Mouse (Mus musculus): ENCODE data around the gene Bhlha9. TPM values are rescaled to one million over a fixed set of nuclear protein-coding genes. Genes with fewer than 3 reads are reported as not detected.
"Not testable (repeated sequence)": the region's sequence is repeated elsewhere in the genome, so short reads cannot be mapped to it uniquely, and the experiment has no call there.

Gene Bhlha9
- polyA plus RNA-seq, 1 experiment from 2014 or later, result 0.16 TPM

GRCm38 (mm10) chr11:76672561-76673384 is 503 bp downstream of the Bhlha9 start:
- H3K36me3 ChIP-seq (ENCODE audit: insufficient read depth, low read length), result no peaks in the 10 kb centered on the region
- H3K4me2 ChIP-seq (ENCODE audit: low read length), result peak overlapping the region; percentile 59
- no peak for ATAC-seq (replicated peaks; ENCODE audit: low FRiP score, low read depth)
- H3K9ac ChIP-seq (ENCODE audit: low read depth, low read length), result 0 out of 2 replicates have a peak overlapping the region, but pooled peaks have one; percentile 41
- no peaks in the 10 kb centered on the region for H3K9me3 ChIP-seq (replicated peaks; ENCODE audit: low read length)
- 3% methylated on average over 62 of the region's 64 CpGs for WGBS
- peaks cover 8% of the 10 kb centered on the region; the same call in 1 of the 2 replicates for H3K4me1 ChIP-seq (replicated peaks; ENCODE audit: insufficient read depth, low read length)
- peak overlapping the region; percentile 28 for H3K4me3 ChIP-seq (replicated peaks; ENCODE audit: low read depth, low read length)
- no peak for DNase-seq (ENCODE audit: low spot score)
- H3K27me3 ChIP-seq (ENCODE audit: insufficient read depth, low read length), result peaks cover 35% of the 10 kb centered on the region
- no peak for TF ChIP-seq CTCF (IDR thresholded peaks at IDR 0.05; ENCODE audit: low read depth)
- H3K27ac ChIP-seq, result no peak overlapping the region

GRCm38 (mm10) chr11:76674199-76674598 is 1.9 kb downstream of the Bhlha9 start:
- no peak overlapping the region for H3K9ac ChIP-seq (ENCODE audit: low read depth, low read length)
- no peaks in the 10 kb centered on the region for H3K36me3 ChIP-seq (ENCODE audit: insufficient read depth, low read length)
- no peak overlapping the region for H3K4me3 ChIP-seq (replicated peaks; ENCODE audit: low read depth, low read length)
- H3K4me2 ChIP-seq (ENCODE audit: low read length), result no peak overlapping the region
- H3K4me1 ChIP-seq (replicated peaks; ENCODE audit: insufficient read depth, low read length), result peaks cover 8% of the 10 kb centered on the region; the same call in 1 of the 2 replicates
- WGBS, result 53% methylated on average over 8 of the region's 8 CpGs
- peaks cover 35% of the 10 kb centered on the region for H3K27me3 ChIP-seq (ENCODE audit: insufficient read depth, low read length)
- no peak overlapping the region for H3K27ac ChIP-seq
- ATAC-seq (replicated peaks; ENCODE audit: low FRiP score, low read depth) (no peak), DNase-seq (ENCODE audit: low spot score) (no peak)
- TF ChIP-seq CTCF (IDR thresholded peaks at IDR 0.05; ENCODE audit: low read depth), result no peak
- H3K9me3 ChIP-seq (replicated peaks; ENCODE audit: low read length), result no peaks in the 10 kb centered on the region

DNA sequence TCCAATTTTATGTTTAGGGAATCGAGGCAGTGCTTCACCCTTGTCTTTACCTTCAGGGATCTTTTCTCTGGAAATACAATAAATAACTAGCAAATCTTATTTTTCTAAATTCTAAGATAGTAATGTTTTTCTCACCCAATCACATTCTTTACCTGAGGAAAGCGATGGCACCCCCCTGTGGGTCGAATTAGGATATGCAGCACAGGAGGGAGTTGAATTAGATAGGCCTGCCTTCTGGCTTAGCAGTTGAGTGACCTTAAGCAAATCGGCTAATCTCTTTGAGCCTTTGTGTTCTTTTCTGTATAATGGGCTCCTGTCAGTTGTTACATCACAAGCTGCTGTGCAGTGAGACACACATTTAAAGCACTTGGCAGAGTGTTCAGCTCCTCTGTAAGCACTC is 2.4 kb downstream of the Bhlha9 start:
- WGBS, result 45% methylated on average over 4 of the region's 4 CpGs
- H3K27me3 ChIP-seq (ENCODE audit: insufficient read depth, low read length), result peaks cover 35% of the 10 kb centered on the region
- TF ChIP-seq CTCF (IDR thresholded peaks at IDR 0.05; ENCODE audit: low read depth), result peak; percentile 38; the same call in 1 of the 2 replicates

DNA sequence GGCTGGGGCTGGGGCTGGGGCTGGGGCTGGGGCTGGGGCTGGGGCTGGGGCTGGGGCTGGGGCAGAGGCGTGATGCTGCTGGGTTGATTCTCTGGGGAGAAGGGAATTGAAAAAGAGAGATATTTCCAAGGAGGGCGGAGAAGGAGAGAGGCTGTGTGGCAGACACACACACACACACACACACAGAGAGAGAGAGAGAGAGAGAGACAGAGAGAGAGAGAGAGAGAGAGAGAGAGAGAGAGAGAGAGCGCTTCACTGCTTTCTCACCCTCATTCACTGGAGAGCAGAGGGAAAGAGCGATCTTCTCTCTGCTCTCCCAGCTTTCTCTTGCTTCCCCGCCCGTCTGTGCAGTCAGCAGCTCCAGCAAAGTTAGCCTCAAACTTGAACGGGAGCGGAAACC is 7.2 kb downstream of the Bhlha9 start, which contains the start of gene Trarg1:
Trarg1 (plus strand) TSS at position 301 of the 400 bp plus-strand sequence.
- H3K4me1 ChIP-seq (replicated peaks; ENCODE audit: insufficient read depth, low read length); H3K27me3 ChIP-seq (ENCODE audit: insufficient read depth, low read length); H3K9me3 ChIP-seq (replicated peaks; ENCODE audit: low read length); H3K36me3 ChIP-seq (ENCODE audit: insufficient read depth, low read length); H3K27ac ChIP-seq; H3K4me3 ChIP-seq (replicated peaks; ENCODE audit: low read depth, low read length); ATAC-seq (replicated peaks; ENCODE audit: low FRiP score, low read depth); H3K9ac ChIP-seq (ENCODE audit: low read depth, low read length); H3K4me2 ChIP-seq (ENCODE audit: low read length); DNase-seq (ENCODE audit: low spot score): not testable (repeated sequence)
- WGBS, result 38% methylated on average over 8 of the region's 8 CpGs

More for the DNA sequence above, 2.4 kb downstream of the Bhlha9 start:
- no peak overlapping the region for H3K4me2 ChIP-seq (ENCODE audit: low read length)
- no peak for ATAC-seq (replicated peaks; ENCODE audit: low FRiP score, low read depth)
- H3K36me3 ChIP-seq (ENCODE audit: insufficient read depth, low read length), result no peaks in the 10 kb centered on the region
- no peak overlapping the region for H3K27ac ChIP-seq
- H3K9me3 ChIP-seq (replicated peaks; ENCODE audit: low read length), result no peaks in the 10 kb centered on the region
- no peak overlapping the region for H3K9ac ChIP-seq (ENCODE audit: low read depth, low read length)
- no peak overlapping the region for H3K4me3 ChIP-seq (replicated peaks; ENCODE audit: low read depth, low read length)
- DNase-seq (ENCODE audit: low spot score), result no peak
- H3K4me1 ChIP-seq (replicated peaks; ENCODE audit: insufficient read depth, low read length), result peaks cover 8% of the 10 kb centered on the region; the same call in 1 of the 2 replicates

- H3K9me3 ChIP-seq (replicated peaks; ENCODE audit: low read length), result no peaks in the 10 kb centered on the region
- no peak for ATAC-seq (replicated peaks; ENCODE audit: low FRiP score, low read depth)
- TF ChIP-seq CTCF (IDR thresholded peaks at IDR 0.05; ENCODE audit: low read depth), result no peak
- H3K4me2 ChIP-seq (ENCODE audit: low read length), result no peak overlapping the region
- H3K27ac ChIP-seq, result no peak overlapping the region
- H3K36me3 ChIP-seq (ENCODE audit: insufficient read depth, low read length), result no peaks in the 10 kb centered on the region
- H3K27me3 ChIP-seq (ENCODE audit: insufficient read depth, low read length), result no peaks in the 10 kb centered on the region
- no peak overlapping the region for H3K9ac ChIP-seq (ENCODE audit: low read depth, low read length)
- WGBS, result 73% methylated on average over 2 of the region's 2 CpGs
- H3K4me3 ChIP-seq (replicated peaks; ENCODE audit: low read depth, low read length), result no peak overlapping the region
- H3K4me1 ChIP-seq (replicated peaks; ENCODE audit: insufficient read depth, low read length), result no peaks in the 10 kb centered on the region
- DNase-seq (ENCODE audit: low spot score), result no peak
These were observed 13.3 kb downstream of the Bhlha9 start for GRCm38 (mm10) chr11:76685604-76686003.

- H3K9me3 ChIP-seq (replicated peaks; ENCODE audit: low read length), result no peaks in the 10 kb centered on the region
- 82% methylated on average over 3 of the region's 3 CpGs for WGBS
These were observed 19.8 kb downstream of the Bhlha9 start for GRCm38 (mm10) chr11:76692096-76692495.

More at GRCm38 (mm10) chr11:76692096-76692495, 19.8 kb downstream of the Bhlha9 start:
- no peak for TF ChIP-seq CTCF (IDR thresholded peaks at IDR 0.05; ENCODE audit: low read depth)
- Histone ChIP-seq H3K36me3 (ENCODE audit: insufficient read depth, low read length) (no peaks in the 10 kb centered on the region), H3K4me3 (replicated peaks; ENCODE audit: low read depth, low read length) (no peak overlapping the region), H3K27ac (no peak overlapping the region), H3K27me3 (ENCODE audit: insufficient read depth, low read length) (no peaks in the 10 kb centered on the region), H3K9ac (ENCODE audit: low read depth, low read length) (no peak overlapping the region), H3K4me1 (replicated peaks; ENCODE audit: insufficient read depth, low read length) (no peaks in the 10 kb centered on the region), H3K4me2 (ENCODE audit: low read length) (no peak overlapping the region)
- ATAC-seq (replicated peaks; ENCODE audit: low FRiP score, low read depth) (no peak), DNase-seq (ENCODE audit: low spot score) (no peak)

All from kidney, postnatal 0 days (tissue).